Mouse (Mus musculus) embryonic facial prominence, embryonic 11.5 days (tissue): ENCODE measurements around the gene Zfp92. TPM values are rescaled to one million over a fixed set of nuclear protein-coding genes. Genes with fewer than 3 reads are reported as not detected.

Experiments used
- ATAC-seq: fragments of 200-750 bp; cut with Nextera tagmentation; replicated peaks from 2 replicates; pipeline ENCODE4 v1.8.0; 2017; ENCODE audit warnings: low read depth; ENCODE audit not compliant: insufficient number of reproducible peaks, low FRiP score, low TSS enrichment
- DNase-seq: peaks from one replicate; pipeline ENCODE4 v3.0.0-alpha.2; 2015; ENCODE audit warnings: low spot score
- H3K27ac ChIP-seq: fragments of 300-500 bp; sonication (generic); replicated peaks from 2 replicates; pipeline ENCODE4 v1.5.1; 2014; ENCODE audit warnings: mild to moderate bottlenecking, low read depth, low read length, control low read depth
- H3K27me3 ChIP-seq: fragments of 300-500 bp; sonication (generic); 2 replicates; pipeline ENCODE4 v1.6.1; 2014; ENCODE audit warnings: mild to moderate bottlenecking, low read length, moderate library complexity, mixed read lengths; ENCODE audit not compliant: control insufficient read depth, insufficient read depth
- H3K36me3 ChIP-seq: fragments of 300-500 bp; sonication (generic); replicated peaks from 2 replicates; pipeline ENCODE4 v1.6.1; 2014; ENCODE audit warnings: low read depth, mild to moderate bottlenecking, low read length, moderate library complexity, mixed read lengths; ENCODE audit not compliant: control insufficient read depth, insufficient read depth
- H3K4me1 ChIP-seq: fragments of 300-500 bp; sonication (generic); 2 replicates; pipeline ENCODE4 v1.6.1; 2014; ENCODE audit warnings: low read length, mixed read lengths; ENCODE audit not compliant: control insufficient read depth, insufficient read depth
- H3K4me2 ChIP-seq: fragments of 300-500 bp; sonication (generic); 2 replicates; pipeline ENCODE4 v1.6.1; 2014; ENCODE audit warnings: low read depth, mild to moderate bottlenecking, control low read depth, low read length, moderate library complexity
- H3K4me3 ChIP-seq: fragments of 300-500 bp; sonication (generic); 2 replicates; pipeline ENCODE4 v1.5.1; 2014; ENCODE audit warnings: low read depth, low read length, control low read depth
- H3K9ac ChIP-seq: fragments of 300-500 bp; sonication (generic); replicated peaks from 2 replicates; pipeline ENCODE4 v1.6.1; 2014; ENCODE audit warnings: mild to moderate bottlenecking, control low read depth, low read length
- H3K9me3 ChIP-seq: fragments of 300-500 bp; sonication (generic); replicated peaks from 2 replicates; pipeline ENCODE4 v1.6.1; 2016; ENCODE audit warnings: mild to moderate bottlenecking, low read length, inconsistent platforms, mixed read lengths; ENCODE audit not compliant: control insufficient read depth
- WGBS: fragments of 180-500 bp; shearing (Covaris S2); extraction: QIAGEN DNeasy Blood & Tissue Kit; methylation state at CpG from one replicate; pipeline ENCODE4 v1.1.7; 2014; 5-methylcytosine and 5-hydroxymethylcytosine counted together
- polyA plus RNA-seq: library from polyadenylated mRNA; unstranded; fragments of >200 nt; fragmentation: Nextera tagmentation; extraction: Ambion mirVana; gene quantifications from 2 replicates; pipeline ENCODE4 v1.2.1, GENCODE M21; 2014

The Zfp92 gene
- polyA plus RNA-seq, 1 experiment from 2014 or later: 0.07 TPM

DNA sequence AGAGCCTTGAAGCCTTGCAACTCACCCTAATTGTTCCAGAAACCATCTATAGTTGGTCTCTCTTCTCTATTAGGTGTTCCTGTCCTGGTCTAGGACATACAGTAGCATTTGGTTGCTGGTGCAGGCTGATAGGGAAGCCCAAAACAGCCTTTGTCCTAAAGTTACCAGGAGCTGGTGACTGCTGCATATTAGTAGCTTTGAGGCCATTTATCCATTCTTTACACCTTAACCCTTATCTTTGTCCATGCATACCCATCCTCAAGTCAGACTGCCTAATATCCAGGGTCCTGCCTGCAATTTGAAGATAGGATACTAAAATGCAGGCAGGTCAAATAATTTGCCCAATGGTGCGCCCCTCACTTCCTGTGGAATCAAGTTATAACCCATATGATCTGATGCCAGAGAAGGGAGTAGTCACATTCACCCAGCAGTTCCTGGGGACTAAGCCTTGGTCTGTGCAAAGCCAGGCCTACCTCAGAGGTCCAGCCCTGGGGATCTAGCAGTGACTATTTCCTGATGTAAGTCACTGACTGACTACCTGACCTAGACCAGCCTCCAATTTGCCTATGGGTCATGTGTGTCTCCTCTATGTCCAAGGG is 64.9 kb downstream of the Zfp92 start:
- 92% methylated on average over 1 of the region's 1 CpGs for WGBS
- DNase-seq: no peak

DNA sequence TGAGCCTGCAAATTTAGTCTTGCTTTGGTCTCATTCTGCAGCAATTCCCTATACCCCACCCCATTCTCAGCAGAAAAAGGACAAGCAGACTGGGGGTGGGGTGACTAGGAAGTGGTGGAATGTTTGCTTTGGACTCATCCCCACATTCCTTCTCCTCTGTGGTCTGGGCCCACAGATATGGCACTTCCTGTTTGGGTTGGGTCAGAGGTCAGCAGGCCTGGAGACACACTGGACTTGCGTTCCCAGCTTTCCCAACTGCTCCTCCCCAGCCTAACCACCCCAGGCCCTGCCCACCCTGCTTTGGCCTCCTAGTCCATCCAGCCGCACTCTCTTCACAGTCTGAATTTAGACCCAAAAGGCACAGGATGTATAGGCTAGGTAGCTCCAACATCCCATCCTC is 65.7 kb downstream of the Zfp92 start:
- H3K27ac ChIP-seq: no peak overlapping the region
- H3K9ac ChIP-seq: no peak overlapping the region
- no peak for DNase-seq
- H3K36me3 ChIP-seq: no peaks in the 10 kb centered on the region
- H3K4me1 ChIP-seq: no peaks in the 10 kb centered on the region
- no peak overlapping the region for H3K4me2 ChIP-seq
- H3K4me3 ChIP-seq: no peak overlapping the region
- whole genome bisulfite sequencing: 39% methylated on average over 2 of the region's 2 CpGs
- H3K27me3 ChIP-seq: no peaks in the 10 kb centered on the region
- no peaks in the 10 kb centered on the region for H3K9me3 ChIP-seq
- no peak for ATAC-seq

More for the DNA sequence above, 64.9 kb downstream of the Zfp92 start:
- H3K4me3 ChIP-seq: no peak overlapping the region
- no peak for ATAC-seq
- H3K36me3 ChIP-seq: no peaks in the 10 kb centered on the region
- H3K4me2 ChIP-seq: no peak overlapping the region
- no peak overlapping the region for H3K27ac ChIP-seq
- H3K9me3 ChIP-seq: no peaks in the 10 kb centered on the region
- no peaks in the 10 kb centered on the region for H3K27me3 ChIP-seq
- no peaks in the 10 kb centered on the region for H3K4me1 ChIP-seq
- no peak overlapping the region for H3K9ac ChIP-seq

- H3K9me3 ChIP-seq: no peaks in the 10 kb centered on the region
- 81% methylated on average over 2 of the region's 2 CpGs for WGBS
- no peaks in the 10 kb centered on the region for H3K27me3 ChIP-seq
- no peak overlapping the region for H3K27ac ChIP-seq
- no peaks in the 10 kb centered on the region for H3K36me3 ChIP-seq
- H3K4me2 ChIP-seq: no peak overlapping the region
- H3K4me1 ChIP-seq: no peaks in the 10 kb centered on the region
- ATAC-seq (no peak), DNase-seq (no peak)
- no peak overlapping the region for H3K9ac ChIP-seq
- no peak overlapping the region for H3K4me3 ChIP-seq
These were observed 66.6 kb downstream of the Zfp92 start for GRCm38 (mm10) chrX:73477500-73477899.

Other genes starting within 250 kb of the Zfp92 start
- gene Spin2d, start 234.1 kb upstream of the Zfp92 start, polyA plus RNA-seq: not detected in 2 replicates
- gene Xlr3b, start 218.9 kb upstream of the Zfp92 start, polyA plus RNA-seq: 13.0 and 13.8 TPM in 2 replicates
- 1.1 TPM in 1 of 2 replicates, not detected in the other for gene Xlr4b, start 196.8 kb upstream of the Zfp92 start, polyA plus RNA-seq
- 8.6 and 9.4 TPM in 2 replicates for gene F8a, start 182.8 kb upstream of the Zfp92 start, polyA plus RNA-seq
- gene Xlr4c, start 168.0 kb upstream of the Zfp92 start, polyA plus RNA-seq: not detected in 2 replicates
- gene Xlr3c, start 145.7 kb upstream of the Zfp92 start, polyA plus RNA-seq: 0.55 TPM in 1 of 2 replicates, not detected in the other
- gene Xlr5a, start 118.1 kb upstream of the Zfp92 start, polyA plus RNA-seq: not detected in 2 replicates
- gene Xlr5c, start 118.1 kb upstream of the Zfp92 start, polyA plus RNA-seq: not detected in 2 replicates
- not detected in 2 replicates for gene Gm45015, start 74.3 kb upstream of the Zfp92 start, polyA plus RNA-seq
- gene Zfp275, start 68.5 kb upstream of the Zfp92 start, polyA plus RNA-seq: 20.2 and 20.3 TPM in 2 replicates
- not detected in 2 replicates for gene Gm18336, start 12.4 kb upstream of the Zfp92 start, polyA plus RNA-seq
- gene Trex2, start 24.2 kb downstream of the Zfp92 start, polyA plus RNA-seq: not detected in 2 replicates
- gene Haus7, start 47.9 kb downstream of the Zfp92 start, polyA plus RNA-seq: 85.3 and 91.4 TPM in 2 replicates
- 32.0 and 36.4 TPM in 2 replicates for gene Bgn, start 72.5 kb downstream of the Zfp92 start, polyA plus RNA-seq
- 0.38 and 0.48 TPM in 2 replicates for gene Atp2b3, start 92.0 kb downstream of the Zfp92 start, polyA plus RNA-seq
- 11.3 and 11.9 TPM in 2 replicates for gene Dusp9, start 228.3 kb downstream of the Zfp92 start, polyA plus RNA-seq
- 9.5 and 11.7 TPM in 2 replicates for gene Pnck, start 249.0 kb downstream of the Zfp92 start, polyA plus RNA-seq